Mouse (Mus musculus): Measurements from ENCODE around the gene Rab5b. TPM values are rescaled to one million over a fixed set of nuclear protein-coding genes. Genes with fewer than 3 reads are reported as not detected.
A peak's percentile ranks its signal among the peaks of the same experiment; 100 is the strongest.

Gene Rab5b
- polyA plus RNA-seq, 1 experiment from 2014 or later: 88.3 TPM

GRCm38 (mm10) chr10:128656731-128657130, 39.3 kb downstream of the Rab5b start:
- Histone ChIP-seq H3K4me2 (no peak overlapping the region), H3K27ac (no peak overlapping the region), H3K27me3 (no peaks in the 10 kb centered on the region), H3K36me3 (ENCODE audit: poor library complexity, severe bottlenecking) (no peaks in the 10 kb centered on the region), H3K9me3 (replicated peaks) (no peaks in the 10 kb centered on the region), H3K4me1 (no peaks in the 10 kb centered on the region), H3K4me3 (no peak overlapping the region), H3K9ac (no peak overlapping the region)
- WGBS: 98% methylated on average over 1 of the region's 1 CpGs
- no peak for ATAC-seq

- Histone ChIP-seq H3K9me3 (replicated peaks) (no peaks in the 10 kb centered on the region), H3K4me3 (no peak overlapping the region), H3K9ac (no peak overlapping the region), H3K36me3 (ENCODE audit: poor library complexity, severe bottlenecking) (no peaks in the 10 kb centered on the region), H3K4me2 (no peak overlapping the region), H3K27ac (no peak overlapping the region), H3K4me1 (no peaks in the 10 kb centered on the region), H3K27me3 (no peaks in the 10 kb centered on the region)
- WGBS: 91% methylated on average over 3 of the region's 3 CpGs
- ATAC-seq: no peak
These were observed 40.8 kb downstream of the Rab5b start for GRCm38 (mm10) chr10:128655254-128655653.

- H3K27ac ChIP-seq: no peak overlapping the region
- H3K4me3 ChIP-seq: no peak overlapping the region
- no peaks in the 10 kb centered on the region for H3K36me3 ChIP-seq (ENCODE audit: poor library complexity, severe bottlenecking)
- H3K4me2 ChIP-seq: no peak overlapping the region
- H3K9me3 ChIP-seq (replicated peaks): no peaks in the 10 kb centered on the region
- H3K4me1 ChIP-seq: no peaks in the 10 kb centered on the region
- no peaks in the 10 kb centered on the region for H3K27me3 ChIP-seq
- 73% methylated on average over 4 of the region's 4 CpGs for WGBS
- no peak overlapping the region for H3K9ac ChIP-seq
- ATAC-seq: no peak
These were observed 42.2 kb downstream of the Rab5b start for GRCm38 (mm10) chr10:128653866-128654265.

- 3% methylated on average over 12 of the region's 13 CpGs for WGBS
- peak overlapping the region; percentile 84 for H3K4me2 ChIP-seq
- no peaks in the 10 kb centered on the region for H3K27me3 ChIP-seq
- H3K9ac ChIP-seq: peak overlapping the region; percentile 66
- peaks cover 9% of the 10 kb centered on the region for H3K36me3 ChIP-seq (ENCODE audit: poor library complexity, severe bottlenecking)
- peak overlapping the region; percentile 58 for H3K4me3 ChIP-seq
- no peaks in the 10 kb centered on the region for H3K9me3 ChIP-seq (replicated peaks)
- peaks cover 29% of the 10 kb centered on the region for H3K4me1 ChIP-seq
- peak overlapping the region; percentile 83 for H3K27ac ChIP-seq
- ATAC-seq: peak; percentile 83
These were observed 49.6 kb downstream of the Rab5b start for GRCm38 (mm10) chr10:128646139-128647089.

- H3K27me3 ChIP-seq: no peaks in the 10 kb centered on the region
- peak within 1 kb of the TSS; percentile 92 for H3K27ac ChIP-seq
- peaks cover 29% of the 10 kb centered on the region for H3K4me1 ChIP-seq
- H3K4me3 ChIP-seq: peak within 1 kb of the TSS; percentile 58
- no peaks in the 10 kb centered on the region for H3K9me3 ChIP-seq (replicated peaks)
- ATAC-seq: peak; percentile 87
- peak within 1 kb of the TSS; percentile 81 for H3K9ac ChIP-seq
- WGBS: 1% methylated on average over 36 of the region's 36 CpGs
- peaks cover 20% of the 10 kb centered on the region for H3K36me3 ChIP-seq (ENCODE audit: poor library complexity, severe bottlenecking)
- peak within 1 kb of the TSS; percentile 84 for H3K4me2 ChIP-seq
These were observed 50.7 kb downstream of the Rab5b start, which contains the start of gene Ikzf4 for GRCm38 (mm10) chr10:128645111-128646011. Gene Ikzf4, minus strand, starts transcription at chr10:128645991.

- H3K4me2 ChIP-seq: no peak overlapping the region
- peaks cover 42% of the 10 kb centered on the region for H3K36me3 ChIP-seq (ENCODE audit: poor library complexity, severe bottlenecking)
- no peak overlapping the region for H3K4me3 ChIP-seq
- no peaks in the 10 kb centered on the region for H3K27me3 ChIP-seq
- no peak overlapping the region for H3K27ac ChIP-seq
- ATAC-seq: no peak
- no peak overlapping the region for H3K9ac ChIP-seq
- H3K4me1 ChIP-seq: peaks cover 29% of the 10 kb centered on the region
- no peaks in the 10 kb centered on the region for H3K9me3 ChIP-seq (replicated peaks)
- 86% methylated on average over 6 of the region's 6 CpGs for WGBS
These were observed 53.3 kb downstream of the Rab5b start for GRCm38 (mm10) chr10:128642749-128643148.

- Histone ChIP-seq H3K9me3 (replicated peaks) (no peaks in the 10 kb centered on the region), H3K27me3 (no peaks in the 10 kb centered on the region), H3K4me2 (no peak overlapping the region), H3K4me3 (no peak overlapping the region), H3K27ac (no peak overlapping the region), H3K36me3 (ENCODE audit: poor library complexity, severe bottlenecking) (peaks cover 49% of the 10 kb centered on the region), H3K9ac (no peak overlapping the region), H3K4me1 (peaks cover 24% of the 10 kb centered on the region)
- ATAC-seq: no peak
- WGBS: 77% methylated on average over 7 of the region's 7 CpGs
These were observed 54.2 kb downstream of the Rab5b start for GRCm38 (mm10) chr10:128641871-128642270.

GRCm38 (mm10) chr10:128640891-128641290, 55.2 kb downstream of the Rab5b start:
- Histone ChIP-seq H3K27me3 (no peaks in the 10 kb centered on the region), H3K36me3 (ENCODE audit: poor library complexity, severe bottlenecking) (peaks cover 59% of the 10 kb centered on the region), H3K4me3 (no peak overlapping the region), H3K9me3 (replicated peaks) (no peaks in the 10 kb centered on the region), H3K4me2 (no peak overlapping the region), H3K4me1 (peaks cover 18% of the 10 kb centered on the region), H3K9ac (no peak overlapping the region), H3K27ac (no peak overlapping the region)
- WGBS: 96% methylated on average over 15 of the region's 15 CpGs
- ATAC-seq: no peak

- Histone ChIP-seq H3K4me2 (no peak overlapping the region), H3K4me3 (no peak overlapping the region), H3K9ac (no peak overlapping the region), H3K27ac (no peak overlapping the region), H3K9me3 (replicated peaks) (no peaks in the 10 kb centered on the region), H3K36me3 (ENCODE audit: poor library complexity, severe bottlenecking) (peaks cover 68% of the 10 kb centered on the region), H3K4me1 (peaks cover 14% of the 10 kb centered on the region), H3K27me3 (no peaks in the 10 kb centered on the region)
- WGBS: 93% methylated on average over 14 of the region's 14 CpGs
- ATAC-seq: no peak
These were observed 56.1 kb downstream of the Rab5b start for GRCm38 (mm10) chr10:128639999-128640398.

- H3K27ac ChIP-seq: no peak overlapping the region
- 14% methylated on average over 11 of the region's 11 CpGs for WGBS
- H3K27me3 ChIP-seq: no peaks in the 10 kb centered on the region
- H3K36me3 ChIP-seq (ENCODE audit: poor library complexity, severe bottlenecking): peaks cover 88% of the 10 kb centered on the region
- no peak overlapping the region for H3K4me3 ChIP-seq
- H3K9ac ChIP-seq: no peak overlapping the region
- no peak overlapping the region for H3K4me2 ChIP-seq
- no peak for ATAC-seq
- H3K9me3 ChIP-seq (replicated peaks): no peaks in the 10 kb centered on the region
- no peaks in the 10 kb centered on the region for H3K4me1 ChIP-seq
These were observed 59.1 kb downstream of the Rab5b start for GRCm38 (mm10) chr10:128637011-128637410.

- Histone ChIP-seq H3K4me2 (no peak overlapping the region), H3K27ac (no peak overlapping the region), H3K27me3 (no peaks in the 10 kb centered on the region), H3K4me1 (no peaks in the 10 kb centered on the region), H3K9me3 (replicated peaks) (no peaks in the 10 kb centered on the region), H3K9ac (no peak overlapping the region), H3K4me3 (no peak overlapping the region), H3K36me3 (ENCODE audit: poor library complexity, severe bottlenecking) (peaks cover 84% of the 10 kb centered on the region)
- ATAC-seq: no peak
- 52% methylated on average over 6 of the region's 6 CpGs for WGBS
These were observed 59.5 kb downstream of the Rab5b start for GRCm38 (mm10) chr10:128636561-128636960.

- ATAC-seq: no peak
- 94% methylated on average over 13 of the region's 13 CpGs for WGBS
These were observed 60.4 kb downstream of the Rab5b start for GRCm38 (mm10) chr10:128635697-128636096.

More at GRCm38 (mm10) chr10:128635697-128636096, 60.4 kb downstream of the Rab5b start:
- no peak overlapping the region for H3K4me3 ChIP-seq
- H3K27ac ChIP-seq: no peak overlapping the region
- peaks cover 77% of the 10 kb centered on the region for H3K36me3 ChIP-seq (ENCODE audit: poor library complexity, severe bottlenecking)
- H3K9ac ChIP-seq: no peak overlapping the region
- H3K27me3 ChIP-seq: no peaks in the 10 kb centered on the region
- H3K4me1 ChIP-seq: no peaks in the 10 kb centered on the region
- no peaks in the 10 kb centered on the region for H3K9me3 ChIP-seq (replicated peaks)
- H3K4me2 ChIP-seq: no peak overlapping the region
